Mouse (Mus musculus) kidney, adult 11 months (tissue): ENCODE data around the gene Tmem82.
"Not testable (repeated sequence)": the region's sequence is repeated elsewhere in the genome, so short reads cannot be mapped to it uniquely, and the experiment has no call there.

Experiments used
- DNase-seq: peaks from one replicate; pipeline ENCODE4 v3.0.0; 2022

The Tmem82 gene

GRCm38 (mm10) chr4:141573359-141573966, 45.0 kb downstream of the Tmem82 start:
- peak; percentile 88 for DNase-seq

DNA sequence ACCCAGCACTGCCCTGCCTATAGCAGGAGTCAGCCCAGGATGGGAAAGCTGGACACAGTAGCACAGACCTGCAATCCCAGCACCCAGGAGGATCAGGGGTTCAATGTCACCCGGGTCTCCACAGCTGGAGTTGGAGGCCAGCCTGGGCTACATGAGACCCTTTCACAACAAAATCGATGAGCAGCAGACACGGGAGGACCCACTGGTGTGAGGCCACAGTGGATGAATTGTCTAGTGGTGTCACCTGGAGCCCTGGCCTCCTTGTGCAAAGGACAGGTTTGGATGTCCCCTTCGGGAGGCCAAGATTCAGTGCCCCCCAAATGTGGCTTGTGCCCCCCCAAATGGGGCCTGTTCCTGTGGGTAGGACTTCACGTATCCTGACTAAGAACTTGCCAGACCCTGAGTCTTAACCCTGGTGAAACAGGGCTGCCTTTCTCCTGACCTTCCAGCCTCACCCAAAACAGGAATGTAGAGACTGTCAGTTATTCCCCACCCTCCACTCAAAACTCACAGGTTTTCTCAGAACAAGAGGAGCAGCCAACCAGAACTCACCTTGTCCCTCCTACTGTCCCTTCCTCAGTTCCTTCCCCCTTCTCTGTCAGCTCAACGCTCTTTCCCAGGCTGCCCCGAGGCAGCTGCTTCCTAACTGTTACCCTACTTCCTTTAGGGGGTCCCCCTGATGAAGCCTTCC, 45.6 kb downstream of the Tmem82 start:
- no peak for DNase-seq

- DNase-seq = peak; percentile 39
Measured at GRCm38 (mm10) chr4:141571934-141572333, 46.5 kb downstream of the Tmem82 start.

DNA sequence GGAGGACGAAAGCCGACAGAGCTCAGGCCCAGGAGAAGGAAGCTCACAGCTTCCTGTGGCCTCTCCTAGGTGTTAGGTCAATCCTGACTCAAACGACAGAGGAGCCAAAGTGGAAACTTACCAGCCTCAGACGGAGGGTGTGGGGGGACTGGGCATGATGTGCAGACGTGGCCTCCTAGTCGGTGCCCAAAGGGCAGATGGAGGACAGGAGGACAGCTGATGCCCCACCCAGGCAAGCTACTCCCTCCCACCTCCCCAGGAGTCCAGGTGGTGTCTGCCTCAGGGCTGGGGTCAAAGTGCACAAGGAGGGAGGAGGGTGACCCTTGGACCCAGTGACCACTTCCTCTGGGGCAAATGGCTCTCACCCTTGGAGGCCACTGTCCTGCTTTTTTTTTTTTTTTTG, 47.1 kb downstream of the Tmem82 start:
- peak; percentile 93 for DNase-seq

DNA sequence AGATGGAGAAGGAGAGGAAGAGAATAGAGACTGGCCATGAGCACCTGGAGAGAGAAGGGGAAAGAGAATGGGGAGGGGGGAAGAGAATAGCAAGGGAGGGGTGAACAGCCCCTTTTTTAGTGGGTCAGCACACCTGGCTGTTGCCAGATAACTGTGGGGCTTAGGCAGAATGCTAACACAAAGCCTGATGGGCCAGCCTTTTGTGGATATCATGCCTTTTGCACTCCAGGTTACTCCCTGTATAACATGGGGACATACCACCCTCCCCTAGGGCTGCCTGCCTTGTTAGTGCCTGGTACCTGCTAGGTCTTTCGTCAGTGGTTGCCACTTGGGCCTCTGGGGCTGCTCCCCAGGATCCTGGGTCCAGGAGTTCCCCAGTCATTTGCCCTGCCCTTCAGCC, 47.6 kb downstream of the Tmem82 start:
- no peak for DNase-seq

- peak; percentile 92 for DNase-seq
Measured at GRCm38 (mm10) chr4:141570004-141570403, 48.4 kb downstream of the Tmem82 start.

DNA sequence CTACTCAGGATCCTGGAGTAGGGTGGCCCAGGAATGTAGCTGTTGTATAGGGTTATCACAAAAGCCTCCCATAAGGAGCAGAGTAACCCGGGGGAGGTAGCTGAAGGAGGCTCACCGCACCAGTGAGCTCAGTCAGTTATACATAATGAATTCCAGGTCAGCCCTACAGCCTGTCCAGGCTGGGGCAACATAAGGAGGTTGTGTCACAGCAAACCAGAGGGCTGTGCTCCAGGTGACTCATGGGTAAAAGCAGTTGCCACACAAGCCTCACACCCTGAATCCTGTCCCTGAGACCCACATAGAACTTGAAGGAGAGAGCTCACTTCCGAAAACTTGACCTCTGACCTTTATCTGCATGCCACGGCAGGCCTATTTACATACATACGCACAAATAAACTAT, 49.5 kb downstream of the Tmem82 start:
- DNase-seq = no peak

DNA sequence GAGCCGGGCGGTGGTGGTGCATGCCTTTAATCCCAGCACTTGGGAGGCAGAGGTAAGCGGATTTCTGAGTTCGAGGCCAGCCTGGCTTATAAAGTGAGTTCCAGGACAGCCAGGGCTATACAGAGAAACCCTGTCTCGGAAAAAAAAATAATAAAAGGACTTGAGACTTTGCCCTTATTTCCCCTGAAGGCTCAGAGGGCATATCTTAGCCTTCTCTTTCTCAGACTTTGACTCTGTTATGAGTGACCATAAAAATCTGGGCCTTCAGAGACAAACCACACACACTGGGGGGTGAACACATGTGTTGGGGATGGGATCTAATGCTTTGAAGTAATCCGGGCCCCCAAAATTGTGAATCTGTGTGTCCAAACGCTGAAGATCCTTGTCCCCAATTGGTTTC, 51.3 kb downstream of the Tmem82 start:
- not testable (repeated sequence) for DNase-seq

DNA sequence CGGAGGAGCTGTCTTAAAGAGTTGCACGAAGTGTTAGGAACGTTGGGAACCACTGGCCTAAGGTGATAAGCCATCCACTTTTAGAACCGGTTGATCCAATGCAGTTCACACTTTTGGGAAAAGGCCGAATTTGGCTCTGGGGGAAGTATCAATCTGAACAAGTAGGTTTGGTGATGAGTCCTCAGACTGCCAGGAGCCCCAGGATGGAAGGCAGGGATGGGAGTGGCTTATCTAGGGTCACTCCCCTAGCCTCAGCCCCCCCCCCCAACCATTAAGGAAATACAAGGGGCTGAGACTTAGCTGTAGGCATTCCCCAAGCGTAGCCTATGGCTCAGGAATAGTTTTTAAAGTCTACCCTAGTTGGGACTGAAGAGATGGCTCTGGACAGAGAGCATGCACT, 52.2 kb downstream of the Tmem82 start:
- DNase-seq = no peak

GRCm38 (mm10) chr4:141565325-141565724, 53.1 kb downstream of the Tmem82 start:
- peak; percentile 17 for DNase-seq

GRCm38 (mm10) chr4:141564660-141565059, 53.8 kb downstream of the Tmem82 start:
- DNase-seq = peak; percentile 2

GRCm38 (mm10) chr4:141564209-141564608, 54.2 kb downstream of the Tmem82 start:
- DNase-seq = no peak
